Mouse (Mus musculus) midbrain, postnatal 0 days (tissue): ENCODE measurements around the gene Aadacl2. TPM values are rescaled to one million over a fixed set of nuclear protein-coding genes. Genes with fewer than 3 reads are reported as not detected.

Experiments
- ATAC-seq: fragments of 200-750 bp; cut with Nextera tagmentation; 2 replicates; pipeline ENCODE4 v1.8.0; 2017; ENCODE audit warnings: moderate number of reproducible peaks, mild to moderate bottlenecking, moderate TSS enrichment, moderate library complexity; ENCODE audit not compliant: low FRiP score
- DNase-seq: peaks from one replicate; pipeline ENCODE4 v3.0.0-alpha.2; 2015; ENCODE audit warnings: low spot score
- H3K27ac ChIP-seq: fragments of 300-500 bp; sonication (generic); 2 replicates; pipeline ENCODE4 v1.5.1; 2014; ENCODE audit warnings: low read depth, mild to moderate bottlenecking, low read length, mixed read lengths
- H3K27me3 ChIP-seq: fragments of 300-500 bp; sonication (generic); 2 replicates; pipeline ENCODE4 v1.6.1; 2014; ENCODE audit warnings: low read length, control low read depth, mixed read lengths; ENCODE audit not compliant: insufficient read depth
- H3K36me3 ChIP-seq: fragments of 300-500 bp; sonication (generic); 2 replicates; pipeline ENCODE4 v1.6.1; 2014; ENCODE audit warnings: low read length, control low read depth, mixed read lengths; ENCODE audit not compliant: insufficient read depth
- H3K4me1 ChIP-seq: fragments of 300-500 bp; sonication (generic); 2 replicates; pipeline ENCODE4 v1.6.1; 2014; ENCODE audit warnings: mild to moderate bottlenecking, control low read depth, antibody characterized with exemption, low read length, mixed read lengths; ENCODE audit not compliant: insufficient read depth
- H3K4me2 ChIP-seq: fragments of 300-500 bp; sonication (generic); 2 replicates; pipeline ENCODE4 v1.6.1; 2014; ENCODE audit warnings: low read depth, mild to moderate bottlenecking, low read length, mixed read lengths; ENCODE audit not compliant: poor library complexity, severe bottlenecking
- H3K4me3 ChIP-seq: fragments of 300-500 bp; sonication (generic); 2 replicates; pipeline ENCODE4 v1.5.1; 2014; ENCODE audit warnings: low read depth, mild to moderate bottlenecking, low read length, moderate library complexity
- H3K9ac ChIP-seq: fragments of 300-500 bp; sonication (generic); replicated peaks from 2 replicates; pipeline ENCODE4 v1.6.1; 2014; ENCODE audit warnings: mild to moderate bottlenecking, low read length, moderate library complexity, mixed read lengths; ENCODE audit not compliant: poor library complexity, severe bottlenecking
- H3K9me3 ChIP-seq: fragments of 300-500 bp; sonication (generic); 2 replicates; pipeline ENCODE4 v1.6.1; 2016; ENCODE audit warnings: low read length, control low read depth
- CTCF ChIP-seq: IDR thresholded peaks from 2 replicates; pipeline ENCODE4 v1.5.1; 2016; ENCODE audit warnings: antibody characterized with exemption, mild to moderate bottlenecking
- WGBS: fragments of 180-500 bp; shearing (Covaris S2); extraction: QIAGEN DNeasy Blood & Tissue Kit; methylation state at CpG from one replicate; pipeline ENCODE4 v1.1.7; 2014; 5-methylcytosine and 5-hydroxymethylcytosine counted together
- polyA plus RNA-seq: library from polyadenylated mRNA; unstranded; fragments of >200 nt; fragmentation: Nextera tagmentation; extraction: Ambion mirVana; gene quantifications from 2 replicates; pipeline ENCODE4 v1.2.1, GENCODE M21; 2015
- total RNA-seq: library from RNA; depleted of rRNA; stranded (reverse); fragments of >200 nt; gene quantifications from 2 replicates; pipeline ENCODE4 v1.2.3, GENCODE M21; 2014; rRNA removed

Gene Aadacl2
- total RNA-seq (not detected in 2 replicates), polyA plus RNA-seq (not detected in 2 replicates)

DNA sequence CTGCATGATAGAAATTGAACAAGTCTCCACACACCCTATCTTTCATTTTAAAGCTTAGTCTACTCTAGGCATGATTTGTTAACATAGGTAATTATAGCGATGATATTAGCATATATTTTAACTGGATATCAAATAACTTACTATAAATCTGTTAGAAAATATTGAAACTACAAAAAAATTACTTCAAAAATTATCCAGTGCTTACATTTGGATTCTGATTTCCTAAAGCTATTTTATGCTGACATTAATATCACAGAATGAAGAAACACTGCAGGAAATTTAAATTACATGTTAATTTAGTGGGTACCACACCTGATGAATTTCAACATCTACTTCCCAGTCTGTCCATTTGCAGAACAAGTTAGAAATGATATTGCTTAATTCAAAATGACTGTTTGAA, at the start of gene Aadacl2:
TSS of gene Aadacl2 (plus strand) at position 301 of the 400 bp plus-strand sequence.
- Histone ChIP-seq H3K27me3 (no peaks in the 10 kb centered on the region), H3K4me3 (no peak within 1 kb of the TSS), H3K9me3 (no peaks in the 10 kb centered on the region), H3K4me1 (no peaks in the 10 kb centered on the region), H3K27ac (no peak within 1 kb of the TSS), H3K4me2 (no peak within 1 kb of the TSS), H3K9ac (no peak within 1 kb of the TSS), H3K36me3 (no peaks in the 10 kb centered on the region)
- ATAC-seq, result no peak
- TF ChIP-seq CTCF, result no peak
- no peak for DNase-seq
- 66% methylated on average over 1 of the region's 1 CpGs for WGBS

DNA sequence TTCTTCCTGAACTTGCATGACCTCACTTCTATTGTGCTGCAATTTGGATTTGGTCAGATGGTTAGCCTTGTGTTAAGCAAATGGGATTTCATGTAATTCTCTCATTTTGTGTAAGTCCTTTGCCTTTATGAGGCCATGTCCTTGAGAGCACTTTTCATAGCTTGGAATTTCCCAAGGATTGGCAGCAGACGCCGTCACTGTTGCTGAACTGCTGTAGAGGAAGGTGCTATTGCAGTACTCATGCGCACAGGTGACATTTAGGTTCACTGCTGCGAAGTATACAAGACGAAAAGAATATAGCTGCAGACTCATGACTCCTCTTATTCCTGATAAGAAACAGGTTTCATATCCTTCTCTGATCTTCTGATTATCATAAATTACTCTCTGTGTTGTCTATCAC, 35.7 kb upstream of the Aadacl2 start:
- DNase-seq, result no peak
- Histone ChIP-seq H3K9ac (no peak overlapping the region), H3K36me3 (no peaks in the 10 kb centered on the region), H3K27ac (no peak overlapping the region), H3K4me3 (no peak overlapping the region), H3K9me3 (no peaks in the 10 kb centered on the region), H3K27me3 (no peaks in the 10 kb centered on the region), H3K4me2 (no peak overlapping the region), H3K4me1 (no peaks in the 10 kb centered on the region)
- no peak for TF ChIP-seq CTCF
- no peak for ATAC-seq
- WGBS, result 82% methylated on average over 5 of the region's 5 CpGs

DNA sequence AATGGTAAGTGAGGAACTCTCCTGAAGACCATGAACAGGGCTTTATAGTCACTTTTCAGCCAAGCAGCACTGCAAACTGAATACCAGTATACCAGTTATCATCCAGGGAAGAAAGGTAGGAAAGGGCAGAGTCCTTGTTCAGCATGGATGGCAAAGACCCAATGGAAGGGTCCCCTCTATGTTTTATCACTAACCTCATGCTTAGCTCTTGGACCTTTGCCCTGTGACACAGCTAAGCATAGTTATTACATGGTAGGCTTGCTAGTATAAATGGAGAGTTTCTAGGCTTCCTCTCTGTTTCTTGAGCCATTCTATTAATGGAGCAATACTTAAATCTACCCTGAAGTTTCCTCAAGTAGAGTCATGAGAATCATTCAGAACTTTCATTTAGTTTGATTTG, 32.0 kb upstream of the Aadacl2 start:
- H3K4me2 ChIP-seq, result no peak overlapping the region
- no peaks in the 10 kb centered on the region for H3K36me3 ChIP-seq
- no peaks in the 10 kb centered on the region for H3K27me3 ChIP-seq
- no peak overlapping the region for H3K4me3 ChIP-seq
- H3K9ac ChIP-seq, result no peak overlapping the region
- H3K4me1 ChIP-seq, result no peaks in the 10 kb centered on the region
- no peak for TF ChIP-seq CTCF
- no peak overlapping the region for H3K27ac ChIP-seq
- H3K9me3 ChIP-seq, result no peaks in the 10 kb centered on the region
- ATAC-seq, result no peak
- no peak for DNase-seq

DNA sequence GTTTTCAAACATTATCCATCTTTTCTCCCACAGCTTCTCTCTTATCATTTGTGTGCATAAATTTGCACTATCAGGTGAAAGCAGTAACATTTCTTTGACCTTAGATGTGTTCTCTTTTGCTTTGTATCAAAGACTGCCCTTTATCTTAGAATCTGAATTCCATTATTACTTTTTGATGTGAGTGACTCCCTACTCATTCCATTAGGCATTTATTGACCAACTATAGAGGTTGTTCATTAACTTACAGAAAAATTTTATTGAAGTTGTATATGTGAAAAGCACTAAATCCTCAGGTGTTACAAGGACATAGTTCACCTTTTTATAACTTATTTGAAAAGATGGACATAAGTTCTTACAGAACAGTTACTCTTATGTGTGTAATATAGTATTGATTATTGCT, 2.9 kb upstream of the Aadacl2 start:
- Histone ChIP-seq H3K9me3 (no peaks in the 10 kb centered on the region), H3K4me2 (no peak overlapping the region), H3K27me3 (no peaks in the 10 kb centered on the region), H3K4me3 (no peak overlapping the region), H3K36me3 (no peaks in the 10 kb centered on the region), H3K27ac (no peak overlapping the region), H3K9ac (no peak overlapping the region), H3K4me1 (no peaks in the 10 kb centered on the region)
- ATAC-seq (no peak), DNase-seq (no peak)
- TF ChIP-seq CTCF, result no peak

DNA sequence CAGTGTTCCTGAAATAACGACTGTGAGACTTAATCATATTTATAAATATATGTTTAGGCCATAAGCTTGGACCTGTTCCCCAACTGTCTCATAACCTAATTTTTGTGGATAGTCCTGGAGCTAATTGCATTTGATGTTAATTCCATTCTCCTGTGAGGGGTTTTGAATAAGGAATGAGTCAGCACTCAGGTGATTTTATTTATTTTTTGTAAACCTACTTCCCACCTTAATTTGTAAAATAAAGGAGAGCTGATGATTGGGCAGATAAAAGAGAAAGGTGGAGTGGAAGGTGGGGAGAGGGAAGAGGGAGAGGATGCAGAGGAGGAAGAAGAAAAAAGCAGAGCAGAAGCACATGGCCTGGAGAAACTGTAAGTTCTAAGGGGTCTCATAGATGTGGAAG, 18.9 kb downstream of the Aadacl2 start, which contains the start of gene Aadac:
TSS of gene Aadac (plus strand) at position 301 of the 400 bp plus-strand sequence.
- DNase-seq, result no peak
- H3K27ac ChIP-seq, result no peak within 1 kb of the TSS
- WGBS, result 79% methylated on average over 1 of the region's 1 CpGs
- no peaks in the 10 kb centered on the region for H3K36me3 ChIP-seq
- H3K4me3 ChIP-seq, result no peak within 1 kb of the TSS
- no peak for ATAC-seq
- TF ChIP-seq CTCF, result no peak
- H3K9ac ChIP-seq, result no peak within 1 kb of the TSS
- H3K9me3 ChIP-seq, result no peaks in the 10 kb centered on the region
- no peak within 1 kb of the TSS for H3K4me2 ChIP-seq
- no peaks in the 10 kb centered on the region for H3K4me1 ChIP-seq
- no peaks in the 10 kb centered on the region for H3K27me3 ChIP-seq

DNA sequence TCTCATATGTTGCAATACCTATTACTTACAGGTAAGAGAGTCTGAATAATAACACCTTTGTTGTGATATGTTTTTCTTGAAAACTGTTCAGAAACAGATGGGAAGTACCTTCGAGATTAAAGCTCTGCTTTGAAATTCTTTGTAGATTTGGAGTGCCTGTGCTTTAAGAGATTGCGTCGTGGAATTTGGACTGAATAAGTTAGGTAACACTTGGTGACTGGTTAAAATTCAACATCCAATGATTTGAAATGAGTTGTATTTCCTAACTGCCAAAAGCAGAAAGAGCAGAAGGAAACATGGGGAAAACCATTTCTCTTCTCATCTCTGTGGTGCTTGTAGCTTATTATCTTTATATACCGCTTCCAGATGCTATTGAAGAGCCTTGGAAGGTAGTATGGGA, 25.0 kb downstream of the Aadacl2 start:
- Histone ChIP-seq H3K4me2 (no peak overlapping the region), H3K9ac (no peak overlapping the region), H3K27me3 (no peaks in the 10 kb centered on the region), H3K27ac (no peak overlapping the region), H3K4me3 (no peak overlapping the region), H3K9me3 (no peaks in the 10 kb centered on the region), H3K36me3 (no peaks in the 10 kb centered on the region), H3K4me1 (no peaks in the 10 kb centered on the region)
- 86% methylated on average over 4 of the region's 4 CpGs for WGBS
- DNase-seq (no peak), ATAC-seq (no peak)
- no peak for TF ChIP-seq CTCF
